Mouse (Mus musculus) cerebellum, postnatal 14 days (tissue): ENCODE measurements around the gene Parp2.
"Not testable (repeated sequence)": the region's sequence is repeated elsewhere in the genome, so short reads cannot be mapped to it uniquely, and the experiment has no call there.

Source experiments
- DNase-seq, 2 experiments: peaks; one replicate each; pipeline ENCODE4 v3.0.0; 2021; ENCODE audit warnings: mixed read lengths in 2 of 2

The Parp2 gene

DNA sequence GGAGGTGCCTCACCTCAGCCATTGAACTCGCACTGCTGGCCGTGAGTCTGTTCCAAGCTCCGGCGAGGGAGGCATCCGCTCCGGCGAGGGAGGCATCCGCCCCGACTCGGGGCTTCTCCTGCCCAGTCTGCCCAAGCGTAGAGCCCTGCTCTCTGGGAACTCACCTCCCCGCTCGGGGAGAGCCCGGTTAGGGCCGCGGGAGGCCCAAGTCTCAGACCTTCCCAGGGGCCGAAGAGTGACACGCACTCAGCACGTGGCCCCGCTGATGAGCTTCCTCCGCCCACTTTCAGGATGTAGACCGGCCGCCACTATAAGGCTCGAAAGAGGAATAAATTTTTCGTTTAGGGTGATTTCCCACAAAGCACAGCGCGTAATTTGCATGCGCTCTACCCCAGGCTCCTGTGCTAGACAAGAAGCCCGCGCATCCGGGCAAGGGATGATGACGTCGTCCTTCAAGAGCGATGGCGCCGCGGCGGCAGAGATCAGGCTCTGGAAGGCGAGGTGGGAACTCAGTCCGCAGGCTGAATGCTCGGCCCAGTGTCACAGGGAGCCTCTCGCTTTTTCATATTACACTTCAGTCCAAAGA is at the start of gene Parp2, which contains the start of gene Ccnb1ip1:
Gene Parp2, plus strand, starts transcription at position 355 of the 586 bp plus-strand sequence.
Gene Ccnb1ip1, minus strand, starts transcription at position 246 of the 586 bp plus-strand sequence.
- peak; percentile 98 to 99 for DNase-seq

DNA sequence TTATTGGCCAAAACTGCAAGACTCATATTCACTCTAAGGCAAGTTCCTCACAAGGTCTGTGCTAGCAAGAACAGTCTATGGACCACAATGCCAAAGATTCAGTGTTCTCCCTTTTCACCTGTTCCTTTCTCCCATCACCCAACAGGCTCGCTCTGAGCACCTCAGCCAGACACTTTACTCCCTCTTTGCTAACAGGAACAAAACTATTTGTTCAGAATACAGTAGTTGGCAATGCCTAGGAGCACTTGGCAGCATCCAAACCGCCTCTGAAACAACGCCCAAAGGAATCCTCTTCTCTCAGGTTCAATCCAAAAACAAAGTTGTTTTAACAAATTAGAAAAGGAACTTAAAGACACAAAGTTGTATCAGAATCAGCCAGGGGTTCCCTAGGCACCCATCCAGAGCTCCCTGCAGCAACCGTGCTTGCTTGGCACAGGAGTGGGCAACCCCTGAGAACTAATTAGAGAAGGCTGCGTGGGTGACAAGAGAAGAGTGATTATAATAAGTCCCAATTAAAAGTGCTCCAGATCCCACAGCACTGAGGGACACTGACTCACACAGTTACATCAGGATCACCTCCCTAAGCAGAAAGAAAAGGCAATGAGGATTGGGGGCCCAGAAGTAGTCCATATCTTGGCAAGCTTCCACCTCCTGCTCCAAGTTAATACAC is 49.1 kb upstream of the Parp2 start:
- DNase-seq = no peak

DNA sequence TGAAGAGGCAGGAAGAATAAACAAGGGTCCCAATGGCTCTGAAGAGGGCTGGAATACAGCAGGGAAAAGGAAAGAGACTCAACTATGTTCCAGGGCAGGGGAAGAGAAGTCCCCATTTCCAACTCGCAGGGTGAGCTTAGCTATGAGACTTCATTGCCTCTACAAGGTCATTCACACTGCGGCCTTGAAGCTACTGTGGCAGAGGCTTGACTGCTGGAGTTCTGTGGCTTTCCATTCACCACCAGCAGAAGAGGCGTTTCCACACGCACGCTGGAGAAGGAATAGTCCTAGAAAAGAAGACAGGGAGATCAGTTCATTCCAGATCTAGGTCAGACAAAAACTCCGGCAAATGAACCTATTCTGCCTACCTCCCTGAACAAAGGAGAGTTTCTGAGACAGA is 41.9 kb upstream of the Parp2 start:
- no peak for DNase-seq

DNA sequence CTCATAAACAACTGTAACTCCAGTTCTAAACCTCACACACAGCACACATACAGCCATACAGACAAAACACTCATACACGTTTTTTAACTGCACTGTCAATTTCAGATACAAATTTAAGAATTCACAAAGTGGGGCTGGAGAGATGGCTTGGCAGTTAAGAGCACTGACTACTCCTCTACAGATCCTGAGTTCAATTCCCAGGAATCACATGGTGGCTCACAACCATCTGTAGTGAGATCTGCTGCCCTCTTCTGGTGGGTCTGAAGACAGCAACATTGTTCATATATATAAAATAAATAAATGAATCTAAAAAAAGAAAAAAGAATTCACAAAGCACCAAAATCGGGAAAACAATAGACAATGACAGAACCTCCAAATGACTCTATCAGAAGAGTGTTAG is 36.3 kb upstream of the Parp2 start:
- peak in 1 of 2 experiments; percentile 21 for DNase-seq

DNA sequence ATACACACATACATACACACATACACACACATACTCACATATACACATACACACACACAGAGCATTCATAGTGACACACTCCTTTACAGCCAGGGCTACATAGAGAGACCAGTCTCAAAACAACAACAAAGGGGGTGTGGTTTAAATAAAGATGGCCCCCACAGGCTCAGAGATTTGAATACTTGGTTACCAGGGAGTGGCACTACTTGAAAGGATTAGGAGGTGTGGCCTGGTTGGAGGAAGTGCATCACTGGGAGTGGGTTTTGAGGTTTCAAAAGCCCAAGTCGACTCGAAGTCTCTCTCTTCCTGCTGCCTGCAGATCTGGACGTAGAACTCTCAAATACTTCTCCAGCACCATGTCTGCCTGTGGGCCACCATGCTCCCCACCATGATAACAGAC is 25.5 kb upstream of the Parp2 start:
- no peak for DNase-seq

DNA sequence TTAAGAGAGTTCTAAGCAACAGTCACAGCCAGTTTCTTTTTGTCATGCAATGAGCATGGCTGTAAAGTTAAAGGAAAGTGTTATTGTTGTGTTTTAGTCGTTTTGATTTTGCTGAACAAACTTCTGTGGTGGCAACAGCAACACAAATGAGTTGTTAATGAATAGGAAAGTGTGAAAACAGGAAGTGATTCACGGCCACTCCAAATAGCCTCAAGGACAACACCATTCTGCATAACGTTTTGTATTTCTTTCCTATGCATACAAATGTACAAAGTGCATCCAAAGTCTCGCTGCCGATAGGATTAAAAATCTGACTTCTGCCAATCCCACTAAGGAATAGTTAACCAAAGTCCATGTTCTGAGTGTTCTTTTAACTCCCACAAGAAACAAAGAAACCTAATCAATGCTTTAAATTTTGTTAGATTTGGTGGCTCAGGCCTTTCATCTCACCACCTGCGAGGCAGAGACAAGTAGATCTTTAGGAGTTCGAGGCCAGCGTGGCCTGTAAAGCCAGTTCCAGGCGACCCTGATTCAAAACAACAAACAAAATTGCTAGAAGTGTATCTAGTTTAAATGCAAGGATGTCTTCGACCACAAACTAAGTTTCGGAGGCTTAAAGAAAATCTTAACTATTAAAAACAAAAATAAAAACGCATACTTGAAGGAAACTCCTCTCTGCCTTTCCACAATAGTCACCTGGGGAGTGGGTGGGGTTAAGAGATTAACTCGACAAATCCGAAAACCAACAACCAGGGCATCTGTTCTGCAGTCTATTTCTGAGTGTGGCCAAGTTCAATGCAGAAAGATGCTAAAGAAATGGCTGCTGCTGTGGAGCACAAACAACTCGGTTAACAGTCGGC is 23.0 kb upstream of the Parp2 start:
- peak; percentile 30 to 33 for DNase-seq

DNA sequence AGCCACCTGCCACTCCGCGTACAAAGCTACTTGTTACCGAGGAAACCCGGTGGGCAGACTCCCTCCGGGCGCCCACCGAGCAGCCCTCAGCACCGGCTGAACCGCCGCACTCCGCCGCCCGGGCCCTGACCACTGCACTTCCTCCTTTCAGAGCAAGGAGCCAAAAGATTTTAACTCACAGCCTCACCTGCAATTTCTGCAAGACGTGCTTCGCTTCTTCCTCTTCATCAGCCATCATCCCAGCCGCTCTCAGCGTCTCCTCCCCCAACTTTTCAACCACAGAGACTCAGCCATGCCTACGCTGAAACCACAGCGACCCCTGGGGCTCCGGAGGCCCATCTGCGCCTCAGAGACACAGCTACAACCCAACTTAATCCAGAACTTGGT is 22.4 kb upstream of the Parp2 start, which contains the start of gene Ttc5:
Gene Ttc5, minus strand, starts transcription at position 269 of the 387 bp plus-strand sequence.
- DNase-seq = peak; percentile 95 to 96

DNA sequence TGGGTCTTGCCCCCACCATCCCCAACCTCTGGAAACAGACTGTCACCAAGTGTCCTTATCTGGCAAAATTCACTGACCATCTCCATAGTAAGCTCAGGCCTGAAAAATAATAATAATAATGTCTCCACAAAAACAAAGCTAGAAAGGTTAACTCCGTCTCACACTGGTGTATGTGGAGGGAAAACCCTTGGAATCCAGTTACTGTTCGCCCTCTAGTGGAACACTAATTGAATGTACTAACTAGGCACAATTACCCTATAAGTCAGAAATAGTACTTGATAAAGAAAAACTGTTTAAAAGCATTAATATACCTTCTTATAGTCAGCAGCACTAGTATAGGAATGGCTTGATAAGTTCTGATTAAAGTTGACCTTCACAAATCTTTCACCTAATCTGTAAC is 19.5 kb upstream of the Parp2 start:
- DNase-seq = no peak

DNA sequence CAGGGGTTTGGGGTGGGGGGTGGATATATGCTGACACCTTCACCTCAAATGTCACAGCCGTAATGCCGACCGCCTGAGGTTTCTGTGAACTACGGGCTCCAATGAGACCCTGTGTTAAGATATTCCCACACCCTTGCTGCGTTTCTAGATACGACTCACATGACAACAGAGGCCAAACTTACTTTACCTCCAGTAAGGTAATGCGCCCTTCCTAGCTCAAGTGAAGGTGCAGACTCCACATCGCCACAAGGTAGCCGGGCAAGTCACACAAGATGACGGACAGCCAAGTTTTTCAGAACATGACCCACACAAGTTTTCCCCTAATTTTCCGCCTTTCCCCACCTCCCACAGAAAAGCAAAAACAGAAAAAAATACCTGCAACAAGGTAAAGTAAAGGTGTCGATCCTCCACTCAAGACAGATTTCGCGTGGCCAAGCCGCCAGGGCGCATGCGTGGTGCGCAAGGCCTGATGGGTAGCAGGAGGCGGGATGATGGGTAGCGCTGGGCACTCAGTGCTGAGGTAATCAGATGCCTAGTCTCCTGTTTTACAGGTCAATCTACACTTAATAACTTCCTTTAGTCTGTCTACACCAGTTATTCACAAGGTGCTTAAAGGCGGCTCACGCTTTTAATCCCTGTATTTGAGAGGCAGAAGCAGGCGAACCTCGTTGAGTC is 12.2 kb upstream of the Parp2 start:
- no peak for DNase-seq

DNA sequence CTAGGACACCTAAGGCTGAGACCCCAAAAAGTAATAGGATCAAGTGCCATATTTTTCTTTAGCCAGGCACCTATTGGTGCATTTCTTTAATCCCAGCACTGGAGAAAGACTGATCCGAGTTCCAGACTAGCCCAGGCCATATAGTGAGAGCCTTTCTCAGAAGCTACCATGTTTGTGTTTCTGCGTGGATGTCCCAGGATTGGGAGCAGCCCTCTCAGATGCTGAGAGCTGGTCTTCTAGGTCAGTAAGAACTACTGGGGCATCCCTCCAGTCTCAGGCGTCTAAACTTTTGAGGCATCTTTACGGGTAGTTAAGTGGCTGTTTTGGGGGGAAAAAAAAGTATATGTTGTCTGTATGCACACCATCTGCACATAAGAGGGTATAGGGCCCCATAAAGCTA is 11.7 kb upstream of the Parp2 start:
- no peak for DNase-seq

DNA sequence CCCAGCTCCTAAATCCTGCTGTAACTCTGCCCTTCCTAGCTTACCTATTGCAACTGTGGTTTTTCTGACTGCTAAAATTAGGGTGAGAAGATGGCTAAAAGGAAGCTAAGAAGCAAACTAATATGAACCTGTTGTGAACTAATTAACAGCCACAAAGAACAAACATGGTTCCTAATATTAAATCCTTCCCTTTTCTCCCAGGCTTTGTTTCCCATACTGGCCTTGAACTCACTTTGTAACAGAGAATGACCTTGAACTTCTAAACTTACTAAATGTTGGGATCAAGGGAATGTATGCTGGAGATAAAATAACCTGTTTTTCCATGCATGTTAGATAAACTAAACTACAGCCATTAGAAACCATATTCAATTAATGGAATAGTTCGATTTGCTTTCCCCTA is 11.2 kb upstream of the Parp2 start:
- DNase-seq = no peak

DNA sequence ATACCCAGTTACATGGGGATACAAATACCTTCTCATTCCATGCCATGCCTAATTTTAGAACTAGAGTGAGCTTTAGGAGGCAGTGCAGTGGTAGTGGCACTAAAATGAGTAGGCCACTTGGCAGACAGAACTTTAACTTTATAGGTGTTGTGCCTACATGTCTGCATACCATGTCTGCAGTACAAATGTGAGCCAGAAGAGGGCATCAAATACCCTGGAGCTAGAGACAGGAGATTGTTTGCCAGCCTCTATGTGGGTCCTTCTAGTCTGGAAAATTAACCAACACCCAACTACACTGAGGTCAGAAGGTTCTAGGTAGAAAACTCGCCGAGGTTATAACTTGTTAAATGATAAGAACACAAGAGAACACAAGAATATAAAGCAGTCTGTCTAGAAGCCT is 9.1 kb upstream of the Parp2 start:
- peak; percentile 22 to 41 for DNase-seq

DNA sequence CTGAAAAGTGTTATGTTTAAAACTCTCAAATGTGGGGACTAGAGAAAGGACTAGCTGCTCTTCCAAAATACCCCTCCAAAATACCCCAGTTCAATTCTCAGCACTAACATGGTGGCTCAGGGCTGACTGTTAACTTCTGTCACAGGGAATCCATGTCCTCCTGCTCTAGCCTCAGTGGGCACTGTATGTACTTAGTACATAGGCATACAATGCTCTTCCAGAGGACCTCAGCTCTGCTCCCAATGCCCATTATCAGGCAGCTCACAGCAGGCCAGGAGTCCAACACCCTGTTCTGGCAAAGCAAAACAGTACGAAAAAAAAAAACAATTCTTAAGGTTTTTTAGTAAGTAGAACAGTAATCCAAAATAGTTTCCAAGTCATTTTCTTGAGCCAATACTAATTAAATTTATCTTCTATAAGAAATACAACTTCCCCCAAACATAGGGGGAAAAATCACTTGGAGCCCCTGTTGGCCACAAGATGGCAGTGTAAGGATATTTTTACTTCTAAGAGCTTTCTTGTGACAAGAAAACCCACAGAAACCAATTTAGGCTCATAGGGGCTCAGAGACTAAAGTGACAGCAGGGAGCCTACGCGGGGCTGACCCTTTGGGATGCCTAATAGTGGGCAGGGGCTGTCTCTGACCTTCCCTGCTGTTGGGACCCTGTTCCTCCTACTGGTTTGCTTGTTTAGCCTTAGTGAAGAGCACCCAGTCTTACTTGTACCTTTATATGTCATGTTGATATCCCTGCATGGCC is 8.0 kb upstream of the Parp2 start:
- DNase-seq = peak; percentile 57 to 69

DNA sequence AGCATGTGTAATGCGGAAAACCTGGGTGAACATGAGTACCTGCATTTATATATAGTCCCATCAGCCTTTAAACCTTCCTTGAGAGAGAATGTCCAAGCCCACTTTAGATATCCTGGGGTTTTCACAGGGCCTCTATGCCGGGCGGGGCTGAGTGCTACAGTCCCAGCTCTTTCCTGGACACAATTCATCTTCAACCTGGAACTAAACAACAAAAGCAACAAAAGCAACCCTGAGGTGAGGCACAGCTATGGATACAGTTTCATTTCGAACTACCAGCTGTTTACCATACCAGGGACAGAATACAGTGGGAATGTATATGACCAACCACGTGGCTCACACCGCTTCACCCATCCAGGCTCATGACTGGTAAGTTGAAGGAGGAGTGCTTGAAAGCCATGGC is 5.2 kb upstream of the Parp2 start:
- no peak for DNase-seq

DNA sequence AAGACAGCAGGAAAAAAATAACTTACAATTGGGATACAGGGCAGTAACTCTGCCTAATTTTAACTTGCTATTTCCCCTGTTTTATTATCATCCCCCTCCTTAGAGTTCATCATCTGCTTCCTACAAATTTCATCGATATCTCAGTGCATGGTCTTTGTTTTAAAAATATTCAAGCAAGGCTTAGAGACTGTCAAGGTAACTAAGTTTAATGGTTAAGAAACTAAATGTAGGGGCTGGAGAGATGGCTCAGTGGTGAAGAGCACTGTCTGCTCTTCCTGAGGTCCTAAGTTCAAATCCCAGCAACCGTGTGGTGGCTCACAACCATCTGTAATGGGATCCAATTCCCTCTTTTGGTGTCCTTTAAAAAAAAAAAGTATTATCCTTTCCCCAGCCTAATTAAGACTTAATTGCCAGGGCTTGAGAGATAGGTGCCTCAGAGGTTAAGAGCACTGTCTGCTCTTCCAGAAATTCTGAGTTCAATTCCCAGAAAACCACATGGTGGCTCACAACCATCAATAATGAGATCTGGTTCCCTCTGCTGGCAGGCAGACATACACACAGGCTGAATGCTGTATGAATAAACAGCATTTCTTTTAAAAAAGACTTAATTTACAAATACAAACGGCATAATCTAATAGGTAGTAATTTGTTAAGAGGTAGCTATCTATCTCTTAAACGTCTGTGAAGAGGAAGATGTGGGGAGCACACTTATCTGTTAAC is 4.6 kb upstream of the Parp2 start:
- peak; percentile 36 to 50 for DNase-seq

DNA sequence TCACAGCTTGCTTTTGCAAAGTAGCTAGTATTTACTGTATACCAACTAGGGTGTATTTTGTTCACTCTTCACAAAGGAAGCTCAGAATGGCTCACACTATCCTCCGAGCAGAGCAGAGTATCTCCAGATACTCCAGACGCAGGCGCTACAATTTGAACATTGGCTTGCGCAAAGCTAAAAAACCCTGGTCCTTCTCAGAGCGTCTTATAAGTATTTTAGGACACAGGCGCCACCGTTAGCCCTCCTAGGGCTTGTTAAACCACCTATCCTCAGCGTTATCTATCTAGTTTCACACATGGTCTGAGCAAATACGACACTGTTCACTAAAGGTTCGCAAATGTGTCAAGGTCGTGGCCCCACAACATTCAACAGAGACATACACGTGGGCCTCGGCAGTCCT is 3.0 kb upstream of the Parp2 start:
- no peak for DNase-seq

DNA sequence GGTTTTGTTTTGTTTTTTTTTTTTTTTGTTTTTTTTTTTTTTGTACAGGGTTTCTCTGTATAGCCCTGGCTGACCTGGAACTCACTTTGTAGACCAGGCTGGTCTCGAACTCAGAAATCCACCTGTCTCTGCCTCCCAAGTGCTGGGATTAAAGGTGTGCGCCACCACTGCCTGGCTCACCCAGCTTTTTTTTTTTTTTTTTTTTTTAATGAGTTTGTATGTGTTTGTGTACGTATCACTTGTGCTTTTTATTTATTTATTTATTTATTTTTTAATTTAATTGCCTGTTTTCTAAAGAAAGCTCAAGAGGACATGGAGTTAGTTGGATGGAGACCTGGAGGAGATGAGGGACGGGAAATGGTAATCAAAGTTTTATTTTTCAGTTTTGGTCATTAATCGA is 1.2 kb upstream of the Parp2 start:
- not testable (repeated sequence) for DNase-seq

DNA sequence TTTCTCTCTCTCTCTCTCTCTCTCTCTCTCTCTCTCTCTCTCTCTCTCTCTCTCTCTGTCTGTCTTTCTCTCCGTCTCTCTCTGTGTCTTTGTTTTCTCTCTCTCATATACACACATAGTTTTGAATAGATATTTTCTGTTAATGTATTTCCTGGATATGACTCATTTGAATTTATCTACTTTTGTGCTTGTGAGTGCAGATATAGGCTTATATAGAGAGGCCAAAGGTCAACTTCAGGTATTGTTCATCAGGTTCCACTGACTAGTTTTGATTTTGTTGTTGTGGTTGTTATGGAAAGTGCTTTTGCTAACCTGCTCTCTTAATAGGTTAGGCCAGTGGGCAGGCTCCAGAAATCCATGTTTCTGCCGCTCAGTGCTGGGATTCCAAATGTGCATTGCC is 5.4 kb downstream of the Parp2 start:
- DNase-seq = no peak

DNA sequence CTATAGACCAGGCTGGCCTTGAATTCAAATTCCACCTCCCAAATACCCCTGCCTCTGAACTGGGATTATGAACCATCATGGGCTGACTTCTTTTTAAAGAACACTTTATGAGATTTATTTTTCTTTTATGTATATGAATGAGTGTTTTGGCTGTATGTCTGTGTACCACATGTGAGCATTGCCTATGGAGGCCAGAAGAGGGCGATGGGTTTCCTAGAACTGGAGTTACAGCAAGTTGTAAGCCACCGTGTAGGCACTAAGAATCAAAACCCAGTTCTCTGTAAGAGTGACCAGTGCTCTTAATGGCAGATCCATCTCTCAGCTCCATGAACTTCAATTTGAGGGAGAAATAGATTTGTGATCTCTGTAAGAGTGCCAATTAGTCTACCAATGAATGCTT is 15.6 kb downstream of the Parp2 start:
- DNase-seq = no peak

DNA sequence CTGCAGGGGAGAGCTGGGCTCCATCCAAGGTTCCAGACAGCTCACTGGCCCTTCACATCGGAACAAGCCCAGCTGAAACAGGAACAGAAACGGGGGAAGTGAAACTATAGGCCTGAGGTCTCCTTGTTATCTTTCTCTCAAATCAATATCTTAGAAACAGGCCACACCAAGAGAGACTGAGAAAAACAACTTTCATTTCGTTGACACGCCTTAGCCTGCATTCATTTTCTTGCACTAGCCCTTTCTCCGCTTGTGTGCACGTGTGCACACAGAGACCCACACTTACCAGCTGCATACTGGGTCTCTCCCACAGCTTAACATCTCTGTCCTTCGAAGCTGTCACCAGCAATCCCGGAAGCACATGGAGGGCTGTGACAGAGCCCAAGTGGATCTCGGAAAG is 16.6 kb downstream of the Parp2 start:
- no peak for DNase-seq

DNA sequence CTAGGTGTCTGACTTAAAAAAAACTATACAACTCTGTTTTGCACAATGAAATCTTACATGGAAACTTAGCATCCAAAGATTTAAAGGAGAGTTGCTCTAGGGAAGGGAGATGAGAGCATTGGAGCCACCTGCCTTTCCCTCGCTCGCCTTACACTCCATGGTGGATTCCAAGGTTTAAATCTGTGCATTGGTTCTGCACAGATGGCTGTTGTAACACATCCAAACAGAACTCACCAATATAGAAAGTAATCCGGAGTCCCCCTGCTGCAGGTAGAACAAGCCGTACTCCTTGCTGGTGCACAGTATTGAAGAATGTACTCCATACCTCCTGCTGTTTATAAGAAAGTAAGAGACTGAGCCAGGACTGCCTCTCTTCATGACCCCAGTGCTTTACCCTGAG is 18.9 kb downstream of the Parp2 start:
- DNase-seq = no peak

DNA sequence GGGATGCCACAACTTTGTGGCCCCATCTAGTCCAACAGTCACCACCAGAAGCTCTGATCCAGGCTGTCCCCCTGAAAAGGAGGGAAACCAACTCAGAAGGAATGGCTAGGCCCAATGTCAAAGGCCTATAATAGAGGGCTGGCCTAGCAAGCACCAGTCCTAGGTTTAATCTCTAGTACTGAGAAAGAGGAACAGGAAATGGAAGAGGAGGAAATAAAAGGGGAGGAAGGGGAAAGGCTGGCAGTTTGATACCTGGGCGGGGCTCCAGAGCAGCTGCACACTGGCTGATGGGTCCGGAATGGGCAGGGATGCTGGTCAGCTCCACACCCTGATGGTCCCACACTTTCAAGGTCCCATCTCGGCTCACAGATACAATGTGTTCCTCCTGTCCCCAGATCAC is 22.2 kb downstream of the Parp2 start:
- no peak for DNase-seq
